Mouse (Mus musculus): Measurements from ENCODE around the gene Clec18a. TPM values are rescaled to one million over a fixed set of nuclear protein-coding genes. Genes with fewer than 3 reads are reported as not detected.

Clec18a gene
- total and polyA plus RNA-seq, 3 experiments, result not detected

DNA sequence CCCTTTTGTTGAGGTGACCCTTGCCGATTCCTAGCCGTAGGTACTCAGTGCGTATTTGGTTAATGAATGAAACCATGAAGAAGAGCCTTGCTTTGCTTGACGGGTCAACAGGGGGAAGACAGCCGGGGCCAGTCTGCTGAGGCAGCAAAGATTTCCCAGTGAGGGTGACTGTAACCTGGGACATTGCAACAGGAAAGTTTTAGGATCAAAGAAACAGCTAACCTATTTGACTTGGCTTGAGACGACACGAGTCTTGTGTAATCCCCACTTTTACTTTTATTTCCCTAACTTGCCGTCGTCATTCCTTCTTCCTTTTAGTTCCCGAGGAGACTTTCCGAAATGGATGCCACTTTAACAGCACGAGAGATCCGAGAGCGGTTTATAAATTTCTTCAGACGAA lies 55.6 kb downstream of the Clec18a start:
- no peak for TF ChIP-seq MXI1 (IDR thresholded peaks at IDR 0.05; ENCODE audit: low read depth, low read length)
- TF ChIP-seq CHD2 (IDR thresholded peaks at IDR 0.05; ENCODE audit: low read length), result no peak
- no peak for TF ChIP-seq TBP (conservative IDR thresholded peaks at IDR 0.05; ENCODE audit: low read depth, low read length)
- TF ChIP-seq MYC (IDR thresholded peaks at IDR 0.05; ENCODE audit: low read depth, low read length), result no peak
- no peak for TF ChIP-seq E2F4 (IDR thresholded peaks at IDR 0.05; ENCODE audit: insufficient replicate concordance, low read depth, low read length)
- TF ChIP-seq ELF1 (IDR thresholded peaks at IDR 0.05; ENCODE audit: low read depth, low read length), result no peak
- TF ChIP-seq EP300 (IDR thresholded peaks at IDR 0.05; ENCODE audit: low read length), result no peak
- dilution Hi-C loops (cut with MboI; ENCODE audit: extremely low pct_ligation_motif_present, extremely low pct_unique_long_range_greater_than_20kb, low sequenced_read_pairs), result no loop called here
- Histone ChIP-seq H3K27me3 (replicated peaks) (no peaks in the 10 kb centered on the region), H3K9me3 (replicated peaks; ENCODE audit: low read length) (no peaks in the 10 kb centered on the region), H3K9ac (ENCODE audit: insufficient read depth, low read depth) (no peak overlapping the region), H3K27ac (ENCODE audit: insufficient read depth, low read depth) (no peak overlapping the region), H3K4me2 (ENCODE audit: insufficient read depth, low read depth, poor library complexity, severe bottlenecking) (no peak overlapping the region), H3K36me3 (replicated peaks in 1 of 2; ENCODE audit: control insufficient read depth in 1 of 2, insufficient read depth in 1 of 2, low read length in 1 of 2) (peaks cover 42 to 63% of the 10 kb centered on the region in 2 experiments), H3K4me3 (replicated peaks in 1 of 3; ENCODE audit: low read depth in 2 of 3, low read length in 2 of 3, poor library complexity in 1 of 3) (no peak overlapping the region), H3K79me2 (replicated peaks; ENCODE audit: control insufficient read depth, extremely low read depth, insufficient read depth, poor library complexity, severe bottlenecking) (peaks cover 50% of the 10 kb centered on the region), H3K4me1 (ENCODE audit: control insufficient read depth in 1 of 2, insufficient read depth in 2 of 2) (peaks cover 5 to 30% of the 10 kb centered on the region in 2 experiments; a peak in 3 of 4 replicates)
- in situ Hi-C loops (cut with MboI; ENCODE audit: low pct_ligation_motif_present, low pct_unique_long_range_greater_than_20kb, low sequenced_read_pairs), result no loop called here
- DNase-seq (ENCODE audit: extremely low read depth), result no peak

DNA sequence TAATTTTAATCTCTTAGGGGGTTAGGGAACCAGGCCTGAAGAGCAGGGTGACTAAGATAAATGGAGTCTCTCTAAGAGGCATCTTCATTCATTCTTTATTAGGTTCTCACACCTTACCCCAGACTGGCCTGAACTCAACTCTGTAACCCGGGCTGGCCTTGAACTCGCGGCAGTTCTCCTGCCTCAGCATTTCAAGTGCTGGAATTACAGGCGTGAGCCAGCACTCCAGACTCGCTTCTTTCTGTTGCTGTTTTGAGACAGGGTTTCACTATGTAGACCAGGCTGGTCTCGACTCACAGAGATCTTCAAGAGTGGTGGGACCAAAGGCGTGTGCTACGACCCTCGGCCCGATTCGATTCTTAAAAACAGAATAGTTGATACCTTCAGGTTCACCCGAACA lies 58.0 kb downstream of the Clec18a start:
- TF ChIP-seq CHD1 (IDR thresholded peaks at IDR 0.05; ENCODE audit: low read depth, low read length), result peak; percentile 48; the same call in 1 of the 2 replicates
- TF ChIP-seq USF1 (IDR thresholded peaks at IDR 0.05; ENCODE audit: low read depth, low read length), result no peak
- TF ChIP-seq MAZ (IDR thresholded peaks at IDR 0.05; ENCODE audit: low read depth, low read length), result 0 out of 2 replicates have a peak, but pooled peaks have one; percentile 29
- peak; percentile 70 for TF ChIP-seq SIN3A (IDR thresholded peaks at IDR 0.05; ENCODE audit: low read length)
- TF ChIP-seq MXI1 (IDR thresholded peaks at IDR 0.05; ENCODE audit: low read depth, low read length), result 0 out of 2 replicates have a peak, but pooled peaks have one; percentile 36
- TF ChIP-seq UBTF (IDR thresholded peaks at IDR 0.05; ENCODE audit: low read depth, low read length), result no peak
- TF ChIP-seq MAFK (IDR thresholded peaks at IDR 0.05; ENCODE audit: insufficient replicate concordance, low read length), result peak; percentile 46; the same call in 1 of the 2 replicates
- peak; percentile 48; the same call in 1 of the 2 replicates for TF ChIP-seq MAX (IDR thresholded peaks at IDR 0.05; ENCODE audit: low read length)
- Histone ChIP-seq H3K27ac (ENCODE audit: insufficient read depth, low read depth) (peak overlapping the region; percentile 43), H3K9me3 (replicated peaks; ENCODE audit: low read length) (no peaks in the 10 kb centered on the region), H3K36me3 (replicated peaks in 1 of 2; ENCODE audit: control insufficient read depth in 1 of 2, insufficient read depth in 1 of 2, low read length in 1 of 2) (peaks cover 27 to 44% of the 10 kb centered on the region in 2 experiments), H3K79me2 (replicated peaks; ENCODE audit: control insufficient read depth, extremely low read depth, insufficient read depth, poor library complexity, severe bottlenecking) (peaks cover 49% of the 10 kb centered on the region), H3K4me3 (replicated peaks in 1 of 3; ENCODE audit: low read depth in 2 of 3, low read length in 2 of 3, poor library complexity in 1 of 3) (peak overlapping the region; percentile 71 to 92 (median 74)), H3K27me3 (replicated peaks) (no peaks in the 10 kb centered on the region), H3K4me1 (ENCODE audit: control insufficient read depth in 1 of 2, insufficient read depth in 2 of 2) (peaks cover 5 to 38% of the 10 kb centered on the region in 2 experiments; a peak in 3 of 4 replicates), H3K9ac (ENCODE audit: insufficient read depth, low read depth) (peak overlapping the region; percentile 100), H3K4me2 (ENCODE audit: insufficient read depth, low read depth, poor library complexity, severe bottlenecking) (peak overlapping the region; percentile 79; the same call in 1 of the 2 replicates)
- dilution Hi-C loops (cut with MboI; ENCODE audit: extremely low pct_ligation_motif_present, extremely low pct_unique_long_range_greater_than_20kb, low sequenced_read_pairs), result no loop called here
- in situ Hi-C loops (cut with MboI; ENCODE audit: low pct_ligation_motif_present, low pct_unique_long_range_greater_than_20kb, low sequenced_read_pairs), result no loop called here
- DNase-seq (ENCODE audit: extremely low read depth), result peak; percentile 51

Data from CH12.LX (cell line).